Mouse (Mus musculus): ENCODE results near the gene Tbc1d24. TPM values are rescaled to one million over a fixed set of nuclear protein-coding genes. Genes with fewer than 3 reads are reported as not detected.

Tbc1d24 gene
- total RNA-seq, 1 experiment from 2014 or later = 0.35 TPM

DNA sequence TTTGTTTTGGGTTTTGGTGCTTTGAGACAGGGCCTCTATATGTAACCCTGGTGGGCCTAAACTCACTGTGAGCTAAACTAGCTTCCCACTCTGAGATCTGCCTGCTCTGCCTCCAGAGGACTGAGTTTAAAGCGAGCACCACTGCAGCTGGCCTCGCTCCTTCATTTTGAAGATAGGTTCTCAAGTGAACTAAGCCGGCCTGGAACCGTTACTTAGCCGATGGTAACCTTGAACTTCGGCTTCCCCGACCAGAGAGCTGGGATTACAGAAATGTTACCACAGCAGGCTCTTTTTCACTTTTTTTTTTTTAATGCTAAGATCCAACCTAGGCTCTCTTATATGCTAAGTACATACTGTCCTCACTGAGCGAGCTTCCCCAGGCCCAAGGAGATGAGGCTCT is 12.1 kb downstream of the Tbc1d24 start:
- ATAC-seq (ENCODE audit: extremely low read depth, insufficient number of reproducible peaks, low FRiP score, poor library complexity, severe bottlenecking) = no peak

DNA sequence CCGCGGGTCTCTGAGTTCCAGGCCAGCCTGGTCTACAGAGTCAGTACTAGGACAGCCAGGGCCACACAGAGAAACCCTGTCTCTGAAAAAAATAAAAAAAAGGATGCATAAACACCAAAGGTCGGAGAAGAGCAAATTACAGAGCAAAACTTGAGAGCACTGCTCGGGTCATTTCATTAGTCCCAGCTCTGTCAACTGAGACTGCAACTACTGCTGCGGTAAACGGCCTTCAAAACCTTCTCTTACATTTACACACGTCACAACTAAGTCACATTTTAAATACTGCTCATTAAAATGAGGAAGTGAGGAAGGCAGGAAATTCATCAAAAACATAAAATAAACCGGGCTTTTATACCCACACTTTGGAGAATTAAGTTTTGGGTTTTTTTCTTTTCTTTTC is 12.5 kb downstream of the Tbc1d24 start:
- peak; percentile 48; the same call in 1 of the 2 replicates for ATAC-seq (ENCODE audit: extremely low read depth, insufficient number of reproducible peaks, low FRiP score, poor library complexity, severe bottlenecking)

- no peak for ATAC-seq (ENCODE audit: extremely low read depth, insufficient number of reproducible peaks, low FRiP score, poor library complexity, severe bottlenecking)
These were observed 13.9 kb downstream of the Tbc1d24 start for GRCm38 (mm10) chr17:24191481-24191880.

DNA sequence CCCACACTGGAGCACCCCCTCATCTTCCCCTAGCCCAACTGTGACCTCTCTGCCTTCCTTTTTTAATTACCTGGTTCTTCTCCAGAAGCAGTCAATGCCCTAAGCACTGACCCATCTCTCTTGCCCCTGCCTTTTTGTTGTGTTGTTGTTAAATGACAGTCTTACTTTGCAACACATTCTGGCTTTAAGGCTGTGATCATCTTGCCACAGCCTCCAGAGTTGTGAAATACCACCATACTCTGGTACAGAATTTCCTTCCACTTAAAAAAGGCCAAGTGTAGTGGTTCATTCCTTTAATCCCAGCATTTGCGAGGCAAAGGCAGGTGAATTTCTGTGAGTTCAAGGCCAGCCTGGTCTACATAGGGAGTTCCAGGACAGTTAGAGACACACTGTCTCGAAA is 14.4 kb downstream of the Tbc1d24 start:
- no peak for ATAC-seq (ENCODE audit: extremely low read depth, insufficient number of reproducible peaks, low FRiP score, poor library complexity, severe bottlenecking)

DNA sequence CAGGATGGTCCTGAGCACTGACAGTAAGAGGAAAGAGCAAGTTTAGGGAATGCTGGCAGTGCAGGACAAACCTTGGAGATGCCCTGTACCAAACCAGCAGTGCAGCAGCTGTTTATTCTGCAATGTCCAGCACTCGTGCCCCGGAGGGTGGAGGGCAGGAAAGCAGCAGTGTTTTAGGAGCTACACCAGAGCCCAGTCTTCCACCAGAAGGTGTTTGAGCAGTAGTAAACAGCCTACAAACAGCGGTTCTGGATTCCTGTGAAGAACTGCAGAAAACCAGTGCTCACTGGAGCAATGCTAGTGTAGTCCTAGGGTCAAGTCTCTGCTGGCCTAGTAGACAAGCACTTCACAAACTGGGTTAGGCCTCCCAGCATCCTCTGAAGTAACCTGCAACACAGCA is 31.1 kb downstream of the Tbc1d24 start:
- ATAC-seq (ENCODE audit: extremely low read depth, insufficient number of reproducible peaks, low FRiP score, poor library complexity, severe bottlenecking) = no peak

- peak; percentile 55; the same call in 1 of the 2 replicates for ATAC-seq (ENCODE audit: extremely low read depth, insufficient number of reproducible peaks, low FRiP score, poor library complexity, severe bottlenecking)
These were observed 31.9 kb downstream of the Tbc1d24 start for GRCm38 (mm10) chr17:24173423-24173822.

DNA sequence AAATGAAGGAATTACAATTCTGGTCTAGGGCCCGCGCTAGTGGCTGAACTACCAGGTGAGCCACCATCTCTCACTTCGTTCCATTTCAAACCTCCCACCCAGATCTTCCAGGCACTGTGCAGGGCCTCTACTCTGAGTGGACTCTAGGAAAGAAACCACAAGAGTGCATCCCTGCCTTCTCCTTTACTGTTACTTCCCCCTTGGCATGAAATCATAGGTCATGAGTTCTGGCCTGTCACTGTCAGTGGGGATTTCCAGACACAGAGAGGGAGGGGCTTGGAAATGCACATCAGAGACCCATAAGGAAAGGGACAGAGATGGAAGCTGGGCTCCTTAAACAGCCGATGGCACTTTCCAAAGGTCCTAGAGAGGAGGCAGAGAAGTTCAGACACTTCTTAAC is 33.6 kb downstream of the Tbc1d24 start:
- ATAC-seq (ENCODE audit: extremely low read depth, insufficient number of reproducible peaks, low FRiP score, poor library complexity, severe bottlenecking) = peak; percentile 22; the same call in 1 of the 2 replicates

- ATAC-seq (ENCODE audit: extremely low read depth, insufficient number of reproducible peaks, low FRiP score, poor library complexity, severe bottlenecking) = no peak
These were observed 34.6 kb downstream of the Tbc1d24 start for GRCm38 (mm10) chr17:24170729-24171128.

- no peak for ATAC-seq (ENCODE audit: extremely low read depth, insufficient number of reproducible peaks, low FRiP score, poor library complexity, severe bottlenecking)
These were observed 35.2 kb downstream of the Tbc1d24 start for GRCm38 (mm10) chr17:24170125-24170524.

GRCm38 (mm10) chr17:24169317-24170065 is 35.9 kb downstream of the Tbc1d24 start, which contains the start of gene Atp6v0c:
Atp6v0c (minus strand) TSS chr17:24169702.
- ATAC-seq (ENCODE audit: extremely low read depth, insufficient number of reproducible peaks, low FRiP score, poor library complexity, severe bottlenecking) = peak; percentile 75

- 0 out of 2 replicates have a peak, but pooled peaks have one; percentile 5 for ATAC-seq (ENCODE audit: extremely low read depth, insufficient number of reproducible peaks, low FRiP score, poor library complexity, severe bottlenecking)
These were observed 36.6 kb downstream of the Tbc1d24 start for GRCm38 (mm10) chr17:24168590-24169277.

- ATAC-seq (ENCODE audit: extremely low read depth, insufficient number of reproducible peaks, low FRiP score, poor library complexity, severe bottlenecking) = no peak
These were observed 37.4 kb downstream of the Tbc1d24 start for GRCm38 (mm10) chr17:24167891-24168505.

- no peak for ATAC-seq (ENCODE audit: extremely low read depth, insufficient number of reproducible peaks, low FRiP score, poor library complexity, severe bottlenecking)
These were observed 38.2 kb downstream of the Tbc1d24 start for GRCm38 (mm10) chr17:24167120-24167519.

DNA sequence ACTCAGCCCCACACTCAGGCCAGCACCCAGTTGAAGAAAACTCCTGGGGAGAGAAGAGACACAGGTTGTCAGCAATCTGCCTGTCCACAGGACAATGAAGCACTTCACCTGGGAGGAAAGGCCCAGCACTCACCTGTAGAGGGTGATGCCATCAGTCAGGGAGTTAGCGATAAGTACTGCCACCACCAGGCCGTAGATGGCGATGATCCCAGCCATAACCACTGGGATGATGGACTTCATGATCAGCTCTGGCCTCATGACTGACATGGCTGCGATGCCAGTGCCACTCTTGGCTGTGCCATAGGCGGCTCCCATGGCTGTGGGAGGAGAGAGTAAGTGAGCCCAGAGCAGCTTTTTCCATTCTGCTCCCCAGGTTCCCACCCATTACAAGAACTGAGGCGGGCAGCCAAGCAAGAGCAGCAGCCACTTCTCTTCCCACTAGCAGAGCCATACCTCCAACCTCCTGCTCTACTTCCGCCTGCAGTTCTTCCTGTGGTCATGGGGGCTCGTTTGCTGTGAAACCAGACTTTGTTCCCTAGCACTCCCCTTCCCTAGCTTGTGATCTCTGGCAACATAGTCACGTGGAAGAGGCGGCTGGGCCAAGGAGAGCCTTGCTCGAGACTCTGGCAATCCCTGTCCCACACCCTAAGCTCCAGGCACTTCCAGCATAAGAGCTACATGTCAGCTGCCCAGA is 40.6 kb downstream of the Tbc1d24 start:
- ATAC-seq (ENCODE audit: extremely low read depth, insufficient number of reproducible peaks, low FRiP score, poor library complexity, severe bottlenecking) = no peak

DNA sequence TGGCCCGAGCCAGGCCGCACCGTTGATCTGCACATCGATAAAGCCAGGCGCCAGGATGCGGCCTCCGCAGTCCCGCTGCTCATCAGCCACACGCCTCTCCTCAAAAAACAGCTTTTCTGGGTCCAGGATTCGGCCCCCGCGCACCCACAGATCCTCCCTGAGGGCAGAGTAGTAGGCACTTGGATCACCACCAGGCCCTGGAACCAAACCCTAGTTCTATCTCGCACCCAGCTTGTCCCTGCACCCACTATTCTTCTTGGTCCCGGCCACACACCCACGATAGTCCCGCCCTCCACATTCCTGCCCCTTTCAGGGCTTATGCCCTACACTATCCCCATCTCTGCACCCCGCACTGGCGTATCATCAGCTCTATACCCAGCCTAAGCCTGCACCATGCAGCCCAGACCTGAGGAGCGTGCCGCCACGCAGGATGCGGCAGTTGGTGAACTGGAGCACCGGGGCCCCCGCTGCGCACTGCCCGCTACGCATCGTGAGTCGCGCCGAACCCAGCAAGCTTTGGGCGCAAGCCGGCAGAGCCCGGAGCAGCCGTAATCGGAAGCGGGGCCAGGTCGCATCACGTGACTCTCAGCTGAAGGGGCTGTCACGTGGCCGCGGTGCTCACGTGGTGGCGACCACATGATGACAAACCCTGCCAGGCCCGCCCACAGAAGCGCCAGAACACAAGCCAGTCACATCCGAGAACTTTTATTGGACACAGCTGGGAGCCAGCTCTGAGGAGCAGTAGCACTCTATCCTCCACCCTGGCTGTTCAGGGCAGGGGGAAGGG is 42.0 kb downstream of the Tbc1d24 start, which contains the start of gene Amdhd2:
Gene Amdhd2 (minus strand): TSS at position 591 of the 787 bp plus-strand sequence.
- peak; percentile 50 for ATAC-seq (ENCODE audit: extremely low read depth, insufficient number of reproducible peaks, low FRiP score, poor library complexity, severe bottlenecking)

DNA sequence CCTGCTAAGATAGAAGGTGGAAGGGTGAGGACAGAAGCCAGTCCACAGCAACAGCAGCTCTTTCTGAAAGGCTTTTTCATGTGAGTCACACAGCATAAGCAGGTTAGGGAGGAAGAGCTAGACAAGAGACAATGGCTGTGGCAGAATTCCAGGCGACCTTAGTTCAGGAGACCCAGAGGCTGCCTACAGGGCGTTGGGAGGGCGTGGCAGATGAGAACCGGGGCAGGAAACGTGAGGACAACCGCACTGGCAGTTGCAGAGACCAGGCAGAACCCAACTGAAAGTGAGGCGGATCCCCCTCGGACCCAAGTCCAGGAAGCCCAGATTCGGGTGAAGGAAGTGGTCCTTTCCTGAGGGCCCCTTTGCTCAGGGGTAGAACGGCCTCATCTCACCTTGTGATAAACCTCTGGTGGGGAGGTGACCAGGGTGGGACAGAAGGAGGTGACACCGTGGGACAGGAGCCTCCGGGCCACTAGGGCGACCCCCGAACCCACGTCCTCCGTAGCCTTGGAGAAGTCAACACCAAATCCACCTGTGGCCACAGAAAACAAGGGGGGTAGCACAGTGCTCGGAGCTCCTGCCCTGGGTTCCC is 42.7 kb downstream of the Tbc1d24 start:
- no peak for ATAC-seq (ENCODE audit: extremely low read depth, insufficient number of reproducible peaks, low FRiP score, poor library complexity, severe bottlenecking)

GRCm38 (mm10) chr17:24161466-24161865 is 43.9 kb downstream of the Tbc1d24 start:
- ATAC-seq (ENCODE audit: extremely low read depth, insufficient number of reproducible peaks, low FRiP score, poor library complexity, severe bottlenecking) = no peak

- ATAC-seq (ENCODE audit: extremely low read depth, insufficient number of reproducible peaks, low FRiP score, poor library complexity, severe bottlenecking) = no peak
These were observed 47.8 kb downstream of the Tbc1d24 start for GRCm38 (mm10) chr17:24157526-24157925.
